Mouse (Mus musculus): ENCODE data around the gene 2410015M20Rik. TPM values are rescaled to one million over a fixed set of nuclear protein-coding genes. Genes with fewer than 3 reads are reported as not detected.
"Not testable (repeated sequence)": the region's sequence is repeated elsewhere in the genome, so short reads cannot be mapped to it uniquely, and the experiment has no call there.

The 2410015M20Rik gene
- polyA plus RNA-seq, 1 experiment: 549 TPM

DNA sequence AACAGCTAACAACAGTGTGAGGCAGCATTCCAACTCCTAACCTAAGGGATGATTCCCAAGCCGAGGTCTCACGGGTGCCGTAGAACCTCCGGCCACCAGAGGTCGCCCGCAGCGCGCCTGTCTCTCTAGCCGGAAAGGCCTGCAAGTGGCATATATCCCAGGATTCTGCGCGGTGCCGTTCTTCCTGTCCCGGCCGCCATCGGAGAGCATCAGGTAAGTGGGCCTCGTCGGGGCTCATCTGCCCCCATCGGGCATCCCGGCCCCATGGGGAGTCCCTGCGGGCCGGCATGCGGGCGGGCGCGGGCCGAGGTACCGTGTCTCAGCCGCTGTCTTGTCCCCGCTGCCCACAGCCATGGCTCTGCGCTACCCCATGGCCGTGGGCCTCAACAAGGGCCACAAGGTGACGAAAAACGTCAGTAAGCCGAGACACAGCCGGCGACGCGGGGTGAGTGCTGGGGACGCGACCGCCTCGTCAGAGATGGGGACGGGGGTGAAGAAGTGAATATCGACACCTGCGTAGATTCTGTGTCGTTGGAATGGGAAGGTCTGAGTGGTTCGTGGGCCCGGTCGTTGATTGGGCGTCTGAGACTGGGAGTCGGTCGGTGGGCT, 3.8 kb upstream of the 2410015M20Rik start, which contains the start of gene Rpl36:
TSS of gene Rpl36 (plus strand) at position 181 of the 609 bp plus-strand sequence.
- Histone ChIP-seq H3K27me3 (replicated peaks; ENCODE audit: control insufficient read depth, insufficient read depth, low read length) (no peaks in the 10 kb centered on the region), H3K27ac (ENCODE audit: insufficient read depth, low read depth, low read length) (peak within 1 kb of the TSS; percentile 86), H3K4me1 (ENCODE audit: control insufficient read depth, insufficient read depth, low read length) (peaks cover 15% of the 10 kb centered on the region; the same call in 1 of the 2 replicates), H3K4me3 (ENCODE audit: insufficient read depth, low read depth, low read length) (peak within 1 kb of the TSS; percentile 61), H3K36me3 (ENCODE audit: control insufficient read depth, insufficient read depth, low read length) (no peaks in the 10 kb centered on the region)
- under 1% methylated on average over 52 of the region's 52 CpGs for WGBS
- DNase-seq: peak; percentile 98
- TF ChIP-seq POLR2A (IDR thresholded peaks at IDR 0.05; ENCODE audit: low read depth, low read length) (peak; percentile 80), CTCF (conservative IDR thresholded peaks at IDR 0.05; ENCODE audit: insufficient read depth, insufficient read length, low read depth, low read length) (peak; percentile 87)

- H3K4me1 ChIP-seq (ENCODE audit: control insufficient read depth, insufficient read depth, low read length): peaks cover 15% of the 10 kb centered on the region; the same call in 1 of the 2 replicates
- WGBS: 83% methylated on average over 10 of the region's 10 CpGs
- not testable (repeated sequence) for H3K27me3 ChIP-seq (replicated peaks; ENCODE audit: control insufficient read depth, insufficient read depth, low read length); DNase-seq; H3K4me3 ChIP-seq (ENCODE audit: insufficient read depth, low read depth, low read length); H3K27ac ChIP-seq (ENCODE audit: insufficient read depth, low read depth, low read length); H3K36me3 ChIP-seq (ENCODE audit: control insufficient read depth, insufficient read depth, low read length)
Measured at GRCm38 (mm10) chr17:56612565-56612939, 3.0 kb upstream of the 2410015M20Rik start.

DNA sequence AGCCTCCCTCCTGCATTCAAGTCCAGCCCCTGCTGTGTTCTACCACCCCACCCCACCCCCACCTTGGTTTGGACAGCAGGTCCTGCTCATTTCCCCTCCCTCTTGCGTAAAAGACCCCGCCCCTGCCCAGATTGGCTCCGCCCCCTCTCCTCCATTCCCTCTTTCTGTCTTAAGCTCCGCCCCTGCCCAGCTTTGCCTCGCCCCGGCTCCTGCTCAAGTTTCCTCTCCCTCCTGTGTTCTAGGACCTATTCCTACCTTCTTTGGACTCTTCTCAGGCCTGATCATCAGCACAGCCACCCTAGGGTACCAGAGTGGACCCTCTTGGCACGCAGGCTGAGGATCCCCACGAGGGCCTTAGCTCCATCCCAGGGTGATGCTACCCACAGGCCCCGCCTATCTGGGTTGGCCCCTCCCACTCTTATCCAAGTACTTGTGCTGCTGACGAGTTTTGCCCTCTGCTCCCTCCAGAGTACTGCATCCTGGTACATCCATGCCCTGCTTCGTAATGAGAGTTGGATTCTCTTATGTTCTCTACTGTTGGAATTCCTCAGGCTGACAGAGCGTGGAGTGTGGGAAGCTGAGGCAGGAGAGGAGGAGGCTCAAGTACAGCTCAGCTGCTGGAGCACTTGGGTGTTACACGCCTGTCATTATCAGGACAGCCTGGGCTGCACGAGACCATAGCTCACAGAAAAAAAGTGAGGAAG, 2.4 kb upstream of the 2410015M20Rik start:
- 26% methylated on average over 14 of the region's 14 CpGs for WGBS
- no peaks in the 10 kb centered on the region for H3K36me3 ChIP-seq (ENCODE audit: control insufficient read depth, insufficient read depth, low read length)
- peaks cover 15% of the 10 kb centered on the region; the same call in 1 of the 2 replicates for H3K4me1 ChIP-seq (ENCODE audit: control insufficient read depth, insufficient read depth, low read length)
- DNase-seq: peak; percentile 50
- TF ChIP-seq CTCF (conservative IDR thresholded peaks at IDR 0.05; ENCODE audit: insufficient read depth, insufficient read length, low read depth, low read length) (no peak), POLR2A (IDR thresholded peaks at IDR 0.05; ENCODE audit: low read depth, low read length) (no peak)
- no peaks in the 10 kb centered on the region for H3K27me3 ChIP-seq (replicated peaks; ENCODE audit: control insufficient read depth, insufficient read depth, low read length)
- no peak overlapping the region for H3K4me3 ChIP-seq (ENCODE audit: insufficient read depth, low read depth, low read length)
- no peak overlapping the region for H3K27ac ChIP-seq (ENCODE audit: insufficient read depth, low read depth, low read length)

DNA sequence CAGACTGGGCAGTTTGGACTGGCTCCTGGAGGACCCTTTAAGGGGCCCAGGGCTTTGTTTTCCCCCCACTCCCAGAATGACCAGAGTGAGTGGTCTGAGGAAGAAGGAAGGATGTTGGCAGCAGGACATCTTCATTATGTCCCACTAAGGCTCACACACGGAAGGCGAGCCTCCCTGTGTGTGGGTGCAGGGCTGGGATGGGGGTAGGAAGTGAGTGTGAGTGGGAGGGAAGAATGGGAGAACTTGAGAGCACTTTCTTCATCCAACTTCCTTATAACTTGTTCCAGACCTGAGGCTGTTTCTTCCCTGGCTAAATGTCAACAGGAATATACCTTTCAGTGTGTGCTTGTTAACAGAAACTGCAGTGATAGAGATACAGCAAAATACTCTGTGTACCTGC, 1.8 kb upstream of the 2410015M20Rik start:
- H3K4me1 ChIP-seq (ENCODE audit: control insufficient read depth, insufficient read depth, low read length): peaks cover 15% of the 10 kb centered on the region; the same call in 1 of the 2 replicates
- no peak overlapping the region for H3K4me3 ChIP-seq (ENCODE audit: insufficient read depth, low read depth, low read length)
- no peak for DNase-seq
- WGBS: 70% methylated on average over 2 of the region's 2 CpGs
- no peak overlapping the region for H3K27ac ChIP-seq (ENCODE audit: insufficient read depth, low read depth, low read length)
- no peaks in the 10 kb centered on the region for H3K27me3 ChIP-seq (replicated peaks; ENCODE audit: control insufficient read depth, insufficient read depth, low read length)
- TF ChIP-seq POLR2A (IDR thresholded peaks at IDR 0.05; ENCODE audit: low read depth, low read length) (no peak), CTCF (conservative IDR thresholded peaks at IDR 0.05; ENCODE audit: insufficient read depth, insufficient read length, low read depth, low read length) (no peak)
- peaks cover 1% of the 10 kb centered on the region; the same call in 1 of the 2 replicates for H3K36me3 ChIP-seq (ENCODE audit: control insufficient read depth, insufficient read depth, low read length)

- Histone ChIP-seq H3K4me1 (ENCODE audit: control insufficient read depth, insufficient read depth, low read length) (0 out of 2 replicates have a peak, but pooled peaks cover 10% of the 10 kb centered on the region), H3K36me3 (ENCODE audit: control insufficient read depth, insufficient read depth, low read length) (peaks cover 1% of the 10 kb centered on the region; the same call in 1 of the 2 replicates), H3K4me3 (ENCODE audit: insufficient read depth, low read depth, low read length) (peak overlapping the region; percentile 94), H3K27ac (ENCODE audit: insufficient read depth, low read depth, low read length) (no peak overlapping the region), H3K27me3 (replicated peaks; ENCODE audit: control insufficient read depth, insufficient read depth, low read length) (no peaks in the 10 kb centered on the region)
- TF ChIP-seq POLR2A (IDR thresholded peaks at IDR 0.05; ENCODE audit: low read depth, low read length) (no peak), CTCF (conservative IDR thresholded peaks at IDR 0.05; ENCODE audit: insufficient read depth, insufficient read length, low read depth, low read length) (no peak)
- 22% methylated on average over 5 of the region's 5 CpGs for WGBS
- DNase-seq: no peak
Measured at GRCm38 (mm10) chr17:56608699-56609098, 872 bp downstream of the 2410015M20Rik start.

GRCm38 (mm10) chr17:56607521-56608062, 2.0 kb downstream of the 2410015M20Rik start:
- no peaks in the 10 kb centered on the region for H3K27me3 ChIP-seq (replicated peaks; ENCODE audit: control insufficient read depth, insufficient read depth, low read length)
- H3K4me1 ChIP-seq (ENCODE audit: control insufficient read depth, insufficient read depth, low read length): 0 out of 2 replicates have a peak, but pooled peaks cover 10% of the 10 kb centered on the region
- WGBS: 66% methylated on average over 3 of the region's 3 CpGs
- TF ChIP-seq CTCF (conservative IDR thresholded peaks at IDR 0.05; ENCODE audit: insufficient read depth, insufficient read length, low read depth, low read length): no peak
- TF ChIP-seq POLR2A (IDR thresholded peaks at IDR 0.05; ENCODE audit: low read depth, low read length): no peak
- no peak for DNase-seq
- H3K27ac ChIP-seq (ENCODE audit: insufficient read depth, low read depth, low read length): no peak overlapping the region
- H3K4me3 ChIP-seq (ENCODE audit: insufficient read depth, low read depth, low read length): no peak overlapping the region
- H3K36me3 ChIP-seq (ENCODE audit: control insufficient read depth, insufficient read depth, low read length): peaks cover 1% of the 10 kb centered on the region; the same call in 1 of the 2 replicates

GRCm38 (mm10) chr17:56605431-56605830, 4.1 kb downstream of the 2410015M20Rik start:
- Histone ChIP-seq H3K4me1 (ENCODE audit: control insufficient read depth, insufficient read depth, low read length) (0 out of 2 replicates have a peak, but pooled peaks cover 4% of the 10 kb centered on the region), H3K4me3 (ENCODE audit: insufficient read depth, low read depth, low read length) (no peak overlapping the region), H3K27me3 (replicated peaks; ENCODE audit: control insufficient read depth, insufficient read depth, low read length) (no peaks in the 10 kb centered on the region), H3K36me3 (ENCODE audit: control insufficient read depth, insufficient read depth, low read length) (peaks cover 5% of the 10 kb centered on the region), H3K27ac (ENCODE audit: insufficient read depth, low read depth, low read length) (no peak overlapping the region)
- TF ChIP-seq CTCF (conservative IDR thresholded peaks at IDR 0.05; ENCODE audit: insufficient read depth, insufficient read length, low read depth, low read length): no peak
- peak; percentile 10 for TF ChIP-seq POLR2A (IDR thresholded peaks at IDR 0.05; ENCODE audit: low read depth, low read length)
- no peak for DNase-seq
- WGBS: 76% methylated on average over 9 of the region's 9 CpGs

Data from kidney, adult 2 months (tissue).